Mouse (Mus musculus) megakaryocyte, embryonic 14.5 days (primary cell): ENCODE results near the gene Fggy. TPM values are rescaled to one million over a fixed set of nuclear protein-coding genes. Genes with fewer than 3 reads are reported as not detected.

Source experiments
- H3K27me3 ChIP-seq: replicated peaks from 2 replicates; pipeline ENCODE3; 2012; ENCODE audit warnings: inconsistent platforms
- H3K36me3 ChIP-seq: replicated peaks from 2 replicates; pipeline ENCODE3; 2012; ENCODE audit warnings: low read length, inconsistent platforms, mixed read lengths
- H3K4me1 ChIP-seq: 2 replicates; pipeline ENCODE4 v1.6.1; 2012; ENCODE audit warnings: inconsistent platforms
- H3K4me3 ChIP-seq: replicated peaks from 2 replicates; pipeline ENCODE3; 2012; ENCODE audit warnings: moderate library complexity, mild to moderate bottlenecking, inconsistent platforms
- H3K9me3 ChIP-seq: 2 replicates; pipeline ENCODE4 v1.6.1; 2012; ENCODE audit warnings: inconsistent platforms
- FLI1 ChIP-seq: IDR thresholded peaks from 2 replicates; pipeline ENCODE4 v1.6.1; 2012; ENCODE audit warnings: low read length, inconsistent platforms, mixed read lengths
- GATA1 ChIP-seq: IDR thresholded peaks from 3 replicates; pipeline ENCODE4 v1.6.1; 2012; ENCODE audit warnings: mixed read lengths, low read length, inconsistent platforms, borderline replicate concordance
- polyA plus RNA-seq: library from polyadenylated mRNA; stranded (reverse); fragments of >175 nt; gene quantifications from 2 replicates; pipeline ENCODE4 v1.2.3, GENCODE M21; 2012; ENCODE audit warnings: low replicate concordance; ENCODE audit not compliant: insufficient read depth

The Fggy gene
- polyA plus RNA-seq, 1 experiment, result 0.96 TPM

DNA sequence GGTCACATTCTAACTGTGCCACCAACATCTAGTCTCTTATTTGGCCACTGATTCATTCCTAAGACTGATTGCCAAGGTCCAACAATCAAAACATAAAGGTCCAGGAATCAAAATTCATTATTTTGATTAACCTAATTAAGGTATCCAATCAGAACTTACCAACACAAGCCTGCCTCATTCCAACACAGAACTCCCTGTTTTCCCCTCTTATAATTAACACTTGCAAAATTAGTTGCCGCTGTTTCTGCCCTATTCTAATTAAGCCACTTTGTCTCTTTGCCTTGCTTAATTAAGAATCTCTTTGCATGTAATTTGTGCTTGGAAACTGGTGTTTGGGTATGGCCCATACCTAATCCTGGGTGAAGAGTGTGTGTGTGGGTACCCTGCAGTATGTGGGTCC, 372.6 kb downstream of the Fggy start:
- H3K9me3 ChIP-seq, result no peaks in the 10 kb centered on the region
- H3K27me3 ChIP-seq, result peaks cover 4% of the 10 kb centered on the region
- no peak overlapping the region for H3K4me3 ChIP-seq
- H3K4me1 ChIP-seq, result 0 out of 2 replicates have a peak, but pooled peaks cover under 1% of the 10 kb centered on the region
- H3K36me3 ChIP-seq, result no peaks in the 10 kb centered on the region
- TF ChIP-seq GATA1 (no peak), FLI1 (no peak)

GRCm38 (mm10) chr4:95931331-95931730, 374.0 kb downstream of the Fggy start:
- Histone ChIP-seq H3K4me1 (no peaks in the 10 kb centered on the region), H3K36me3 (no peaks in the 10 kb centered on the region), H3K27me3 (peaks cover 4% of the 10 kb centered on the region), H3K4me3 (no peak overlapping the region), H3K9me3 (no peaks in the 10 kb centered on the region)
- TF ChIP-seq FLI1 (no peak), GATA1 (no peak)

DNA sequence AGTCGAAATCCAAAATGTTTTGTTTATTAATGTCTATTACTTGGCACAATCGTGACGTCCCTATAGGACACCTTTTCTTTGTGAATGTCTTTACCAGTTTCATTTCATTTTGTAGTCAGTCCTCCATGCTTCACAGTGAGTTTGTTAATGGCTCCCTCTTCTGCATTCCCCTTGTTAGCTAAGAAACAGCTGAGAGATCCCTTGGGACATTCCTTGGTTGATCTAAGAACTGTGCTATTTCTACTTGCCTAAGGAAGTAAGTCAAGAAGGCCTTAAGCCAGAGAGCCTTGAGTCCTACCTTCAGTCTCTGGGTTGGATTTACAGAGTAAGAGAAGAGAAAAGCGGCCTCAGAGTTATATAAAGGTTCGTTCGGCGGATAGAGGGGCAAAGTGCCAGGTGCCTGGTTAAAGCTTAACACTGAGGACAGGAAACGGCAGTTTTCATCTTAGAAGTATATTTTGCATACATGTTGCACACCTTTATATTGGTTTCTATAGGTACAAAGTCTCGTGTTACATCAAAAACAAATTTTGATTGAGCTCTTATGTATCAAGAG, 376.6 kb downstream of the Fggy start:
- peaks cover 4% of the 10 kb centered on the region for H3K27me3 ChIP-seq
- TF ChIP-seq GATA1 (no peak), FLI1 (no peak)
- no peaks in the 10 kb centered on the region for H3K4me1 ChIP-seq
- no peaks in the 10 kb centered on the region for H3K36me3 ChIP-seq
- no peaks in the 10 kb centered on the region for H3K9me3 ChIP-seq
- no peak overlapping the region for H3K4me3 ChIP-seq

DNA sequence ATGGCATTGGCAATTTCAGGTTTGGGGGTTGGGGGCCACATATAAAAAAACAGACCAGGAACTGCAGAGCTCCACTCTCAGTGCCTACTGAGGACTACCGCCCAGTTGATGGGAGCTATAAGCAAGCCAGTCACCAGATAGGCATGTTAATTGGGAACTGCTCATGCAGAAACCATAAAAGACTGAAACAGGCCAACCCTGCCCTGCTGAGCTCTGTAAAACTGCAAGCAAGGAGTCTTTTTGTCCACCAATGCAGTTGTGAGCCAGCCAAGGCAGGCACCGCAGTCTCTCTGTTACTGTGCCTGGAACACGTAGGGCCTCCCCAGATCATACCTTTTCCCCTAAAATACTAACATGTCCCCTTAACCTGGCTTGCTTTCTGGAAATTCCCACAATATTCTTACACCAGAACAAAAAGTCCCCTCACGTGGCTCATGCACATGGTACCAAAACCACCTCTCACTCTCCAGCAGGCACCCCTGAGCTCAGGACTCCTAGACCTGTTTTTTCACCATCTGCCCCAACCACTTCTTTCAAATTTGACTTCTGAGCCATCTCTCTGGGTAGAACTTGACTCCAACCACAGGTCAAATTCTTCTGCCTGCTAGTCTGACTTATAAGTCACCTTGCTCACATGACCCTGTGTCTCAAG, 377.2 kb downstream of the Fggy start:
- Histone ChIP-seq H3K36me3 (no peaks in the 10 kb centered on the region), H3K4me1 (no peaks in the 10 kb centered on the region), H3K9me3 (no peaks in the 10 kb centered on the region), H3K4me3 (no peak overlapping the region), H3K27me3 (peaks cover 4% of the 10 kb centered on the region)
- TF ChIP-seq GATA1, result no peak
- no peak for TF ChIP-seq FLI1

DNA sequence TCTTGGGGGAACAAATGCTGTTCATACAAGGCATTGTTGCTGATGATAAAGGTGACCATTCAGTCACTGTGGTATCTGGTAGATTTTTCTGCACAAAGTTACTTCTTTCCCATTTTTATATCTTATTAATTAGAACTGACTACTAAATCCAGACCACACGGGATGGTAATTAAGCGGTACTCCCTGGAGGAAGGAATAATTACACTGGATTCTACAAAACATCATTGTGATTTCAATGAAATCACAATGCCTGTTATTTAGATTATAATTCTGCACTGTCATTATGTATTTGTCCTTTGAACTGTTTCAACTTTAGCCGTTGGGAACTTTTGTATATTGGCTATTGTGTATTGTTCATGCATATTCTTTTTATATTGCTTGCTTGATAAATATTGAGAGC, 381.4 kb downstream of the Fggy start:
- TF ChIP-seq GATA1, result no peak
- TF ChIP-seq FLI1, result no peak
- Histone ChIP-seq H3K9me3 (no peaks in the 10 kb centered on the region), H3K27me3 (peaks cover 2% of the 10 kb centered on the region), H3K4me1 (no peaks in the 10 kb centered on the region), H3K36me3 (no peaks in the 10 kb centered on the region), H3K4me3 (no peak overlapping the region)

- Histone ChIP-seq H3K36me3 (no peaks in the 10 kb centered on the region), H3K4me3 (no peak overlapping the region), H3K27me3 (no peaks in the 10 kb centered on the region), H3K9me3 (0 out of 2 replicates have a peak, but pooled peaks cover 6% of the 10 kb centered on the region), H3K4me1 (no peaks in the 10 kb centered on the region)
- no peak for TF ChIP-seq FLI1
- no peak for TF ChIP-seq GATA1
Measured at GRCm38 (mm10) chr4:95947896-95948295, 390.6 kb downstream of the Fggy start.

DNA sequence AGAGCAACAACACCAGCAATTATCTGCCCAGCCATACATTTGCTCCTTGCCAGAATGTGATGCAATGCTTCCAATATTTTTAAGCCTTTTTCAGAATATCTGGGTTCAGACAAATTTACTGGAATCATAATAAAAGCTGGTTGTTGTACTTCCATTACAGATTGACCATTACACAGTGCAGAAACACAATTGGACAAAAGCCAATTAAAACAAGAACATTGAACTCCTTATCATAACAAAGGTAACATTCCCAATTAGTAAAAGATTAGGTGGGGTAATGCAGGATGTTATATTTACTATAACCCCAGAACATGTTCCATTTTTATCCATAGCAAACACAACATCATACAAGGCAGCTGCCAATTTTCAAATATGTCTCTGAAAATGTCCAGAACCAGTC, 396.0 kb downstream of the Fggy start:
- Histone ChIP-seq H3K36me3 (no peaks in the 10 kb centered on the region), H3K4me3 (no peak overlapping the region), H3K4me1 (no peaks in the 10 kb centered on the region), H3K27me3 (no peaks in the 10 kb centered on the region), H3K9me3 (peaks cover 14% of the 10 kb centered on the region)
- no peak for TF ChIP-seq GATA1
- no peak for TF ChIP-seq FLI1

GRCm38 (mm10) chr4:95966928-95967724, 409.8 kb downstream of the Fggy start, which contains the start of gene Hook1:
Hook1 (plus strand) TSS chr4:95967240.
- Histone ChIP-seq H3K27me3 (peaks cover 12% of the 10 kb centered on the region), H3K4me1 (peaks cover 17% of the 10 kb centered on the region), H3K4me3 (peak within 1 kb of the TSS; percentile 95), H3K9me3 (no peaks in the 10 kb centered on the region), H3K36me3 (no peaks in the 10 kb centered on the region)
- no peak for TF ChIP-seq FLI1
- TF ChIP-seq GATA1, result no peak
